Mouse (Mus musculus): ENCODE measurements around the gene Mndal. TPM values are rescaled to one million over a fixed set of nuclear protein-coding genes. Genes with fewer than 3 reads are reported as not detected.

Mndal gene
- polyA plus RNA-seq, 1 experiment from 2014 or later = not detected

Other genes with a start within 250 kb of the Mndal start
- gene Ifi207, start 200.7 kb downstream of the Mndal start, polyA plus RNA-seq (2016; fragmentation: Nextera tagmentation; extraction: Ambion mirVana) = 0.06 and 0.21 TPM in 2 replicates
- gene Ifi204, start 175.5 kb downstream of the Mndal start, polyA plus RNA-seq (2016; fragmentation: Nextera tagmentation; extraction: Ambion mirVana) = 0.30 and 0.72 TPM in 2 replicates
- 0.11 TPM in 1 of 2 replicates, not detected in the other for gene Ifi211, start 29.4 kb downstream of the Mndal start, polyA plus RNA-seq (2016; fragmentation: Nextera tagmentation; extraction: Ambion mirVana)
- 0.26 TPM in 1 of 2 replicates, not detected in the other for gene Ifi203, start 181 bp upstream of the Mndal start, polyA plus RNA-seq (2016; fragmentation: Nextera tagmentation; extraction: Ambion mirVana)
- not detected in 2 replicates for gene Ifi202b, start 40.3 kb upstream of the Mndal start, polyA plus RNA-seq (2016; fragmentation: Nextera tagmentation; extraction: Ambion mirVana)
- gene Ifi205, start 89.3 kb upstream of the Mndal start, polyA plus RNA-seq (2016; fragmentation: Nextera tagmentation; extraction: Ambion mirVana) = not detected in 2 replicates
- gene Olfr433, start 98.2 kb upstream of the Mndal start, polyA plus RNA-seq (2016; fragmentation: Nextera tagmentation; extraction: Ambion mirVana) = not detected in 2 replicates
- gene Olfr432, start 106.7 kb upstream of the Mndal start, polyA plus RNA-seq (2016; fragmentation: Nextera tagmentation; extraction: Ambion mirVana) = not detected in 2 replicates
- gene Olfr430, start 124.1 kb upstream of the Mndal start, polyA plus RNA-seq (2016; fragmentation: Nextera tagmentation; extraction: Ambion mirVana) = not detected in 2 replicates
- gene Olfr429, start 141.8 kb upstream of the Mndal start, polyA plus RNA-seq (2016; fragmentation: Nextera tagmentation; extraction: Ambion mirVana) = not detected in 2 replicates
- gene Olfr427, start 154.4 kb upstream of the Mndal start, polyA plus RNA-seq (2016; fragmentation: Nextera tagmentation; extraction: Ambion mirVana) = not detected in 2 replicates
- 0.31 TPM in 1 of 2 replicates, not detected in the other for gene Olfr231, start 178.7 kb upstream of the Mndal start, polyA plus RNA-seq (2016; fragmentation: Nextera tagmentation; extraction: Ambion mirVana)
- not detected in 2 replicates for gene Olfr424, start 189.0 kb upstream of the Mndal start, polyA plus RNA-seq (2016; fragmentation: Nextera tagmentation; extraction: Ambion mirVana)
- 0.09 TPM in 1 of 2 replicates, not detected in the other for gene Olfr420, start 213.1 kb upstream of the Mndal start, polyA plus RNA-seq (2016; fragmentation: Nextera tagmentation; extraction: Ambion mirVana)
- 1.6 TPM in 2 replicates for gene Spta1, start 230.3 kb upstream of the Mndal start, polyA plus RNA-seq (2016; fragmentation: Nextera tagmentation; extraction: Ambion mirVana)

Data from embryonic facial prominence, embryonic 10.5 days (tissue).